Mouse (Mus musculus): ENCODE results near the gene Lce3a. TPM values are rescaled to one million over a fixed set of nuclear protein-coding genes. Genes with fewer than 3 reads are reported as not detected.

The Lce3a gene
- polyA plus RNA-seq (2014; fragmentation: Nextera tagmentation; extraction: Ambion mirVana) = not detected in 2 replicates

GRCm38 (mm10) chr3:92926130-92926529, at the start of gene Lce3a:
Gene Lce3a, minus strand, starts transcription at chr3:92926230.
- H3K9ac ChIP-seq (replicated peaks; ENCODE audit: low read depth, low read length) = no peak within 1 kb of the TSS
- WGBS = 68% methylated on average over 2 of the region's 2 CpGs
- H3K4me3 ChIP-seq (ENCODE audit: low read depth, low read length) = no peak within 1 kb of the TSS
- no peak within 1 kb of the TSS for H3K4me2 ChIP-seq (ENCODE audit: low read depth, low read length)
- H3K27ac ChIP-seq (ENCODE audit: low read depth, low read length) = no peak within 1 kb of the TSS
- no peaks in the 10 kb centered on the region for H3K9me3 ChIP-seq (ENCODE audit: control insufficient read depth, low read length)
- no peaks in the 10 kb centered on the region for H3K27me3 ChIP-seq (ENCODE audit: control insufficient read depth, insufficient read depth, low read length)
- H3K36me3 ChIP-seq (ENCODE audit: control insufficient read depth, insufficient read depth, low read length) = no peaks in the 10 kb centered on the region
- no peaks in the 10 kb centered on the region for H3K4me1 ChIP-seq (ENCODE audit: control insufficient read depth, insufficient read depth, low read length)
- no peak for ATAC-seq (ENCODE audit: low read depth)

DNA sequence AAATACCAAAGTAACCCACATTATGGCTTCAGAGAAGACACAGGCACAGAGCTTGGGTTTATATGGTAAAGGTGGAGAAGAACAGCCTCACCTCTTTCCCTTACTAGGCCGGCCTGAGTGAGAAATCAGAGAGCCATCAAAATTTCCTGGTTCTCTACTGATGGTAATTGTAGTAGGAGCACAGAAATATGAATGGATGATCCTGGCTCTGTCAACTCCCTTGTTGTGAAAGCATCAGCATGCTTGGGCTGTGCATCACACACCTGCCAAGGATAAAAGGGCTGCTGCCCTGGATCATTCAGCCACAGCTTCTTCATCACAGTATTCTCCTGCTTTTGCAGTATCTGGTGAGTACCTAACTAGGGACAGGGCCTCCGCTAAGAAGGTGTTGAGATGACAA, 40.7 kb upstream of the Lce3a start, which contains the start of gene Lce3e:
TSS of gene Lce3e (plus strand) at position 301 of the 400 bp plus-strand sequence.
- Histone ChIP-seq H3K4me3 (ENCODE audit: low read depth, low read length) (no peak within 1 kb of the TSS), H3K27me3 (ENCODE audit: control insufficient read depth, insufficient read depth, low read length) (no peaks in the 10 kb centered on the region), H3K9ac (replicated peaks; ENCODE audit: low read depth, low read length) (no peak within 1 kb of the TSS), H3K4me2 (ENCODE audit: low read depth, low read length) (no peak within 1 kb of the TSS), H3K9me3 (ENCODE audit: control insufficient read depth, low read length) (no peaks in the 10 kb centered on the region), H3K4me1 (ENCODE audit: control insufficient read depth, insufficient read depth, low read length) (no peaks in the 10 kb centered on the region), H3K27ac (ENCODE audit: low read depth, low read length) (no peak within 1 kb of the TSS), H3K36me3 (ENCODE audit: control insufficient read depth, insufficient read depth, low read length) (no peaks in the 10 kb centered on the region)
- ATAC-seq (ENCODE audit: low read depth) = no peak
- 86% methylated on average over 2 of the region's 2 CpGs for WGBS

DNA sequence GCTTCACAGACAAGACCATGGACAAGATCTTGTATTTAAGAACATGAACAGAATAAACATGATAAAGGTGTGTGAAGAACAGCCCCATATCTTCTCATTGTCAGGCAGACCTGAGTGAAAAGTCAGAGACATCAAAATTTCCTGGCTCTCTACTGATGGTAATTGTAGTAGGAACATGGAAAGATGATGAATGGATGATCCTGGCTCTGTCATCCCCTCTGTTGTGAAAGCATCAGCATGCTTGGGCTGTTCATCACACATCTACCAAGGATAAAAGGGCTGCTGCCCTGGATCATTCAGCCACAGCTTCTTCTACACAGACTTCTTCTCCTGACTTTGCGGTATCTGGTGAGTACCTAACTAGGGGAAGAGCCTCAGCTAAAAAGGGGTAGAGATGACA, 31.1 kb upstream of the Lce3a start, which contains the start of gene Lce3d:
TSS of gene Lce3d (plus strand) at position 301 of the 400 bp plus-strand sequence.
- no peak for ATAC-seq (ENCODE audit: low read depth)
- Histone ChIP-seq H3K27me3 (ENCODE audit: control insufficient read depth, insufficient read depth, low read length) (no peaks in the 10 kb centered on the region), H3K9me3 (ENCODE audit: control insufficient read depth, low read length) (no peaks in the 10 kb centered on the region), H3K4me3 (ENCODE audit: low read depth, low read length) (no peak within 1 kb of the TSS), H3K27ac (ENCODE audit: low read depth, low read length) (no peak within 1 kb of the TSS), H3K4me1 (ENCODE audit: control insufficient read depth, insufficient read depth, low read length) (no peaks in the 10 kb centered on the region), H3K36me3 (ENCODE audit: control insufficient read depth, insufficient read depth, low read length) (no peaks in the 10 kb centered on the region), H3K4me2 (ENCODE audit: low read depth, low read length) (no peak within 1 kb of the TSS), H3K9ac (replicated peaks; ENCODE audit: low read depth, low read length) (no peak within 1 kb of the TSS)
- WGBS = 97% methylated on average over 1 of the region's 1 CpGs

GRCm38 (mm10) chr3:92944186-92944585, 18.2 kb upstream of the Lce3a start, which contains the start of gene Lce3c:
Gene Lce3c, plus strand, starts transcription at chr3:92944486.
- ATAC-seq (ENCODE audit: low read depth) = no peak
- no peaks in the 10 kb centered on the region for H3K9me3 ChIP-seq (ENCODE audit: control insufficient read depth, low read length)
- H3K27me3 ChIP-seq (ENCODE audit: control insufficient read depth, insufficient read depth, low read length) = no peaks in the 10 kb centered on the region
- H3K4me2 ChIP-seq (ENCODE audit: low read depth, low read length) = no peak within 1 kb of the TSS
- H3K36me3 ChIP-seq (ENCODE audit: control insufficient read depth, insufficient read depth, low read length) = no peaks in the 10 kb centered on the region
- H3K4me3 ChIP-seq (ENCODE audit: low read depth, low read length) = no peak within 1 kb of the TSS
- H3K9ac ChIP-seq (replicated peaks; ENCODE audit: low read depth, low read length) = no peak within 1 kb of the TSS
- no peak within 1 kb of the TSS for H3K27ac ChIP-seq (ENCODE audit: low read depth, low read length)
- H3K4me1 ChIP-seq (ENCODE audit: control insufficient read depth, insufficient read depth, low read length) = no peaks in the 10 kb centered on the region
- WGBS = 72% methylated on average over 1 of the region's 1 CpGs

DNA sequence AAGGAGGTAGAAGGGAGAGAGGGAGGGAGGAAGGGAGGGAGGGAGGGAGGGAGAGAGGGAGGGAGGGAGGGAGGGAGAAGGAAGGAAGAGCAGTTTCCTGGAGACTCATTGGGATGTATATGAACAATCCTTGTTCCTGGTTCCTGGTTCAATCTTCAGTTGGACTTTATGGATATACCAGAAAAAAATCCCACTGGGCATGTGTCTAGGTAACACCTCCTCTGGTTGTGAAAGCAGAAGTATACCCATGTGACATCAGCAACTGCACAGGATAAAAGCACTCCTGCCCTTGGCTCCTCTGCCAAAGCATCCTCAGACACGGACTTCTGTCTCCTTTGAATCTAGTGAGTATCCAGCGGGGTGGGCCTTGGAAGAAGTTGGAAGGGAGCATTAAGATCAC, 6.6 kb upstream of the Lce3a start, which contains the start of gene Lce3b:
TSS of gene Lce3b (plus strand) at position 301 of the 400 bp plus-strand sequence.
- Histone ChIP-seq H3K4me1 (ENCODE audit: control insufficient read depth, insufficient read depth, low read length) (no peaks in the 10 kb centered on the region), H3K9me3 (ENCODE audit: control insufficient read depth, low read length) (no peaks in the 10 kb centered on the region), H3K36me3 (ENCODE audit: control insufficient read depth, insufficient read depth, low read length) (no peaks in the 10 kb centered on the region), H3K4me2 (ENCODE audit: low read depth, low read length) (no peak within 1 kb of the TSS), H3K27ac (ENCODE audit: low read depth, low read length) (no peak within 1 kb of the TSS), H3K27me3 (ENCODE audit: control insufficient read depth, insufficient read depth, low read length) (no peaks in the 10 kb centered on the region), H3K9ac (replicated peaks; ENCODE audit: low read depth, low read length) (no peak within 1 kb of the TSS), H3K4me3 (ENCODE audit: low read depth, low read length) (no peak within 1 kb of the TSS)
- ATAC-seq (ENCODE audit: low read depth) = no peak
- 66% methylated on average over 2 of the region's 2 CpGs for WGBS

GRCm38 (mm10) chr3:92920364-92920763, 5.7 kb downstream of the Lce3a start:
- Histone ChIP-seq H3K4me3 (ENCODE audit: low read depth, low read length) (no peak overlapping the region), H3K27ac (ENCODE audit: low read depth, low read length) (no peak overlapping the region), H3K4me1 (ENCODE audit: control insufficient read depth, insufficient read depth, low read length) (no peaks in the 10 kb centered on the region), H3K27me3 (ENCODE audit: control insufficient read depth, insufficient read depth, low read length) (no peaks in the 10 kb centered on the region), H3K9me3 (ENCODE audit: control insufficient read depth, low read length) (no peaks in the 10 kb centered on the region), H3K4me2 (ENCODE audit: low read depth, low read length) (no peak overlapping the region), H3K9ac (replicated peaks; ENCODE audit: low read depth, low read length) (no peak overlapping the region), H3K36me3 (ENCODE audit: control insufficient read depth, insufficient read depth, low read length) (no peaks in the 10 kb centered on the region)
- WGBS = 59% methylated on average over 4 of the region's 4 CpGs
- ATAC-seq (ENCODE audit: low read depth) = no peak

- whole genome bisulfite sequencing = 34% methylated on average over 4 of the region's 4 CpGs
- Histone ChIP-seq H3K4me2 (ENCODE audit: low read depth, low read length) (no peak overlapping the region), H3K27ac (ENCODE audit: low read depth, low read length) (no peak overlapping the region), H3K4me3 (ENCODE audit: low read depth, low read length) (no peak overlapping the region), H3K9ac (replicated peaks; ENCODE audit: low read depth, low read length) (no peak overlapping the region), H3K9me3 (ENCODE audit: control insufficient read depth, low read length) (no peaks in the 10 kb centered on the region), H3K36me3 (ENCODE audit: control insufficient read depth, insufficient read depth, low read length) (no peaks in the 10 kb centered on the region), H3K4me1 (ENCODE audit: control insufficient read depth, insufficient read depth, low read length) (no peaks in the 10 kb centered on the region), H3K27me3 (ENCODE audit: control insufficient read depth, insufficient read depth, low read length) (no peaks in the 10 kb centered on the region)
- ATAC-seq (ENCODE audit: low read depth) = peak; percentile 75; the same call in 1 of the 2 replicates
These were observed 18.5 kb downstream of the Lce3a start for GRCm38 (mm10) chr3:92907571-92907970.

DNA sequence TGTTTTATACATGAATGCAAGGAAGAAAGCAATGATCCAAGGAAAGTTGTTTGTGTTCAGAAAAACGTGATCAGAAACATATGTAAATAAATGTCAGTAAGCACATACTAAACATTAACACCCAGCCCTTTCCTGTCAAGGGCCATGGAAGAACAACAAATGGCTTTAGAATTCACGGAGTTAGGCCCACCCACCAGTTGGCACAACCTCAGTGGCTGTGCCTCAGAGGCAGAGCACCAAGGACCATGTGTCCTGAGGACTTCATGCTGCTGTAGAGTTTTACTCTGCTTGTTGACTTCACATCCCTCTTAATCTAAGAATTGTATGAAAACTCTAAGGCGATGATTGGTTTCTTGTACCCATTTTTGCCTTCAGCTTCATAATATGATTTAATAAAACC, 20.8 kb downstream of the Lce3a start:
- no peak overlapping the region for H3K9ac ChIP-seq (replicated peaks; ENCODE audit: low read depth, low read length)
- no peak overlapping the region for H3K27ac ChIP-seq (ENCODE audit: low read depth, low read length)
- H3K9me3 ChIP-seq (ENCODE audit: control insufficient read depth, low read length) = no peaks in the 10 kb centered on the region
- 65% methylated on average over 3 of the region's 3 CpGs for WGBS
- no peaks in the 10 kb centered on the region for H3K27me3 ChIP-seq (ENCODE audit: control insufficient read depth, insufficient read depth, low read length)
- no peak overlapping the region for H3K4me2 ChIP-seq (ENCODE audit: low read depth, low read length)
- no peaks in the 10 kb centered on the region for H3K36me3 ChIP-seq (ENCODE audit: control insufficient read depth, insufficient read depth, low read length)
- H3K4me3 ChIP-seq (ENCODE audit: low read depth, low read length) = no peak overlapping the region
- H3K4me1 ChIP-seq (ENCODE audit: control insufficient read depth, insufficient read depth, low read length) = no peaks in the 10 kb centered on the region
- ATAC-seq (ENCODE audit: low read depth) = no peak

- Histone ChIP-seq H3K4me1 (ENCODE audit: control insufficient read depth, insufficient read depth, low read length) (no peaks in the 10 kb centered on the region), H3K27ac (ENCODE audit: low read depth, low read length) (no peak overlapping the region), H3K9ac (replicated peaks; ENCODE audit: low read depth, low read length) (no peak overlapping the region), H3K4me2 (ENCODE audit: low read depth, low read length) (no peak overlapping the region), H3K9me3 (ENCODE audit: control insufficient read depth, low read length) (no peaks in the 10 kb centered on the region), H3K27me3 (ENCODE audit: control insufficient read depth, insufficient read depth, low read length) (no peaks in the 10 kb centered on the region), H3K4me3 (ENCODE audit: low read depth, low read length) (no peak overlapping the region), H3K36me3 (ENCODE audit: control insufficient read depth, insufficient read depth, low read length) (no peaks in the 10 kb centered on the region)
- 30% methylated on average over 4 of the region's 4 CpGs for WGBS
- ATAC-seq (ENCODE audit: low read depth) = peak; percentile 79
These were observed 22.4 kb downstream of the Lce3a start for GRCm38 (mm10) chr3:92903640-92904039.
